Mouse (Mus musculus): ENCODE results near the gene Lrch1.

- no peak for TF ChIP-seq POLR2A (IDR thresholded peaks at IDR 0.05; ENCODE audit: insufficient read depth, low read depth, low read length)
- TF ChIP-seq CTCF (IDR thresholded peaks at IDR 0.05; ENCODE audit: insufficient read depth, low read depth, low read length), result no peak
Observed at GRCm38 (mm10) chr14:74840328-74840727, 107.3 kb downstream of the Lrch1 start.
